Mouse (Mus musculus) stomach, postnatal 0 days (tissue): ENCODE results near the gene Gpsm1. TPM values are rescaled to one million over a fixed set of nuclear protein-coding genes. Genes with fewer than 3 reads are reported as not detected.
"Not testable (repeated sequence)": the region's sequence is repeated elsewhere in the genome, so short reads cannot be mapped to it uniquely, and the experiment has no call there.

Source experiments
- ATAC-seq: fragments of 200-750 bp; cut with Nextera tagmentation; 2 replicates; pipeline ENCODE4 v1.8.0; 2017; ENCODE audit not compliant: low FRiP score, low TSS enrichment
- DNase-seq: peaks from one replicate; pipeline ENCODE4 v3.0.0-alpha.2; 2016; ENCODE audit warnings: low spot score
- H3K27ac ChIP-seq: fragments of 300-500 bp; sonication (generic); replicated peaks from 2 replicates; pipeline ENCODE4 v1.5.1; 2014; ENCODE audit warnings: mild to moderate bottlenecking, control low read depth
- H3K27me3 ChIP-seq: fragments of 300-500 bp; sonication (generic); 2 replicates; pipeline ENCODE4 v1.6.1; 2014; ENCODE audit warnings: low read length; ENCODE audit not compliant: control insufficient read depth, insufficient read depth
- H3K36me3 ChIP-seq: fragments of 300-500 bp; sonication (generic); 2 replicates; pipeline ENCODE4 v1.6.1; 2014; ENCODE audit warnings: low read length, mixed read lengths; ENCODE audit not compliant: control insufficient read depth, insufficient read depth
- H3K4me1 ChIP-seq: fragments of 300-500 bp; sonication (generic); replicated peaks from 2 replicates; pipeline ENCODE4 v1.6.1; 2014; ENCODE audit warnings: antibody characterized with exemption; ENCODE audit not compliant: control insufficient read depth, insufficient read depth
- H3K4me2 ChIP-seq: fragments of 300-500 bp; sonication (generic); replicated peaks from 2 replicates; pipeline ENCODE4 v1.6.1; 2014; ENCODE audit warnings: low read depth, mild to moderate bottlenecking, control low read depth, moderate library complexity
- H3K4me3 ChIP-seq: fragments of 300-500 bp; sonication (generic); 2 replicates; pipeline ENCODE4 v1.5.1; 2014; ENCODE audit warnings: low read depth, low read length, control low read depth
- H3K9ac ChIP-seq: fragments of 300-500 bp; sonication (generic); 2 replicates; pipeline ENCODE4 v1.6.1; 2014; ENCODE audit warnings: mild to moderate bottlenecking, low read length, control low read depth, mixed read lengths
- H3K9me3 ChIP-seq: fragments of 300-500 bp; sonication (generic); 2 replicates; pipeline ENCODE4 v1.6.1; 2016; ENCODE audit warnings: low read length; ENCODE audit not compliant: control insufficient read depth
- CTCF ChIP-seq: IDR thresholded peaks from 2 replicates; pipeline ENCODE4 v1.5.1; 2016; ENCODE audit warnings: antibody characterized with exemption, low read depth, mild to moderate bottlenecking, moderate library complexity
- EP300 ChIP-seq: optimal IDR thresholded peaks from 2 replicates; pipeline ENCODE3; 2016; ENCODE audit warnings: antibody characterized with exemption
- WGBS: fragments of 180-500 bp; shearing (Covaris S2); extraction: QIAGEN DNeasy Blood & Tissue Kit; methylation state at CpG from one replicate; pipeline ENCODE4 v1.1.7; 2014; 5-methylcytosine and 5-hydroxymethylcytosine counted together
- polyA plus RNA-seq: library from polyadenylated mRNA; unstranded; fragments of >200 nt; fragmentation: Nextera tagmentation; extraction: Ambion mirVana; gene quantifications from 2 replicates; pipeline ENCODE4 v1.2.1, GENCODE M21; 2015

Gpsm1 gene
- polyA plus RNA-seq, 1 experiment from 2014 or later = 20.9 TPM

- Histone ChIP-seq H3K4me3 (peak within 1 kb of the TSS; percentile 67), H3K27me3 (no peaks in the 10 kb centered on the region), H3K9me3 (no peaks in the 10 kb centered on the region), H3K4me2 (peak within 1 kb of the TSS; percentile 90), H3K36me3 (peaks cover 29% of the 10 kb centered on the region), H3K9ac (peak within 1 kb of the TSS; percentile 77), H3K27ac (peak within 1 kb of the TSS; percentile 73), H3K4me1 (no peaks in the 10 kb centered on the region)
- TF ChIP-seq CTCF (no peak), EP300 (no peak)
- DNase-seq (peak; percentile 92), ATAC-seq (peak; percentile 92)
- under 1% methylated on average over 38 of the region's 38 CpGs for WGBS
Measured at GRCm38 (mm10) chr2:26380131-26380771, 64.9 kb downstream of the Gpsm1 start, which contains the start of gene Snapc4. TSS of gene Snapc4 (minus strand) at chr2:26380653.

GRCm38 (mm10) chr2:26380871-26381270, 65.6 kb downstream of the Gpsm1 start:
- WGBS = 28% methylated on average over 6 of the region's 6 CpGs
- not testable (repeated sequence) for H3K27me3 ChIP-seq, H3K9me3 ChIP-seq, DNase-seq, H3K27ac ChIP-seq, H3K4me1 ChIP-seq, ATAC-seq
- Histone ChIP-seq H3K36me3 (peaks cover 31% of the 10 kb centered on the region), H3K4me2 (peak overlapping the region; percentile 90), H3K4me3 (peak overlapping the region; percentile 67), H3K9ac (peak overlapping the region; percentile 77)

- no peak overlapping the region for H3K4me2 ChIP-seq
- no peak overlapping the region for H3K4me3 ChIP-seq
- DNase-seq (no peak), ATAC-seq (no peak)
- no peaks in the 10 kb centered on the region for H3K4me1 ChIP-seq
- peaks cover 43% of the 10 kb centered on the region for H3K36me3 ChIP-seq
- H3K27ac ChIP-seq = no peak overlapping the region
- no peaks in the 10 kb centered on the region for H3K27me3 ChIP-seq
- TF ChIP-seq EP300 (no peak), CTCF (no peak)
- H3K9me3 ChIP-seq = no peaks in the 10 kb centered on the region
- 80% methylated on average over 3 of the region's 3 CpGs for WGBS
- H3K9ac ChIP-seq = peak overlapping the region; percentile 43
Measured at GRCm38 (mm10) chr2:26387713-26388112, 72.4 kb downstream of the Gpsm1 start.

GRCm38 (mm10) chr2:26388682-26389153, 73.4 kb downstream of the Gpsm1 start:
- ATAC-seq = peak; percentile 60
- Histone ChIP-seq H3K9me3 (no peaks in the 10 kb centered on the region), H3K9ac (peak overlapping the region; percentile 94), H3K27ac (peak overlapping the region; percentile 69), H3K4me1 (no peaks in the 10 kb centered on the region), H3K4me3 (peak overlapping the region; percentile 97), H3K27me3 (no peaks in the 10 kb centered on the region), H3K36me3 (peaks cover 46% of the 10 kb centered on the region), H3K4me2 (peak overlapping the region; percentile 96)
- under 1% methylated on average over 45 of the region's 45 CpGs for WGBS
- DNase-seq = no peak
- no peak for TF ChIP-seq CTCF
- no peak for TF ChIP-seq EP300

- peak within 1 kb of the TSS; percentile 69 for H3K27ac ChIP-seq
- peak; percentile 89 for DNase-seq
- no peaks in the 10 kb centered on the region for H3K9me3 ChIP-seq
- H3K4me2 ChIP-seq = peak within 1 kb of the TSS; percentile 96
- TF ChIP-seq EP300 (no peak), CTCF (no peak)
- H3K4me1 ChIP-seq = no peaks in the 10 kb centered on the region
- H3K27me3 ChIP-seq = no peaks in the 10 kb centered on the region
- H3K9ac ChIP-seq = peak within 1 kb of the TSS; percentile 94
- under 1% methylated on average over 60 of the region's 60 CpGs for WGBS
- ATAC-seq = peak; percentile 92
- peaks cover 43% of the 10 kb centered on the region for H3K36me3 ChIP-seq
- H3K4me3 ChIP-seq = peak within 1 kb of the TSS; percentile 97
Measured at GRCm38 (mm10) chr2:26389154-26389690, 73.9 kb downstream of the Gpsm1 start, which contains the start of the genes Entr1 and Pmpca. TSS of gene Entr1 (minus strand) at chr2:26389316. TSS of gene Pmpca (plus strand) at chr2:26389339.

- Histone ChIP-seq H3K27me3 (no peaks in the 10 kb centered on the region), H3K4me1 (no peaks in the 10 kb centered on the region), H3K4me2 (no peak overlapping the region), H3K27ac (no peak overlapping the region), H3K36me3 (peaks cover 41% of the 10 kb centered on the region), H3K9me3 (no peaks in the 10 kb centered on the region), H3K4me3 (no peak overlapping the region), H3K9ac (no peak overlapping the region)
- TF ChIP-seq EP300 = no peak
- TF ChIP-seq CTCF = no peak
- 82% methylated on average over 3 of the region's 3 CpGs for WGBS
- ATAC-seq = no peak
- DNase-seq = no peak
Measured at GRCm38 (mm10) chr2:26390954-26391353, 75.6 kb downstream of the Gpsm1 start.
